Mouse (Mus musculus) MEL (cell line): ENCODE results near the gene Slc35f6. TPM values are rescaled to one million over a fixed set of nuclear protein-coding genes. Genes with fewer than 3 reads are reported as not detected.

Experiments
- DNase-seq: peaks from one replicate; pipeline ENCODE4 v3.0.0; 2011; ENCODE audit warnings: low read depth, low spot score
- H3K27ac ChIP-seq: 2 replicates; pipeline ENCODE4 v1.5.1; 2012; ENCODE audit warnings: low read depth, mild to moderate bottlenecking, control low read depth, low read length, moderate library complexity; ENCODE audit not compliant: control insufficient read depth
- H3K27me3 ChIP-seq, 2 experiments: fragments of 150-350 bp in 1 of 2; sonication (generic) in 1 of 2; 2 replicates each; pipeline ENCODE4 v1.6.1; 2012; ENCODE audit warnings: low read length in 2 of 2, mild to moderate bottlenecking in 2 of 2, improper control_type of control experiment in 1 of 2, moderate library complexity in 1 of 2; ENCODE audit not compliant: insufficient read depth in 2 of 2, control insufficient read depth in 1 of 2
- H3K36me3 ChIP-seq, 2 experiments: 2 replicates each; pipeline ENCODE4 v1.6.1; 2012 to 2014; ENCODE audit warnings: low read length in 2 of 2, improper control_type of control experiment in 1 of 2, inconsistent platforms in 1 of 2, mild to moderate bottlenecking in 1 of 2; ENCODE audit not compliant: insufficient read depth in 2 of 2, control insufficient read depth in 1 of 2
- H3K4me1 ChIP-seq, 2 experiments: fragments of 150-350 bp in 1 of 2; sonication (generic) in 1 of 2; 2 replicates each; pipeline ENCODE4 v1.6.1; 2012; ENCODE audit warnings: low read length in 2 of 2, improper control_type of control experiment in 1 of 2, mild to moderate bottlenecking in 1 of 2; ENCODE audit not compliant: insufficient read depth in 2 of 2, control insufficient read depth in 1 of 2
- H3K4me3 ChIP-seq, 2 experiments: fragments of 150-350 bp in 1 of 2; sonication (generic) in 1 of 2; 2 replicates each; pipeline ENCODE4 v1.5.1; 2012; ENCODE audit warnings: low read depth in 2 of 2, low read length in 2 of 2, mild to moderate bottlenecking in 2 of 2, moderate library complexity in 2 of 2, control low read depth in 1 of 2, improper control_type of control experiment in 1 of 2; ENCODE audit not compliant: control insufficient read depth in 1 of 2, insufficient read depth in 1 of 2
- H3K79me2 ChIP-seq: 2 replicates; pipeline ENCODE4 v1.6.1; 2012; ENCODE audit warnings: mild to moderate bottlenecking, low read length, moderate library complexity; ENCODE audit not compliant: control insufficient read depth, poor library complexity, insufficient read depth
- H3K9ac ChIP-seq: 2 replicates; pipeline ENCODE4 v1.6.1; 2012; ENCODE audit warnings: low read depth, mild to moderate bottlenecking, control low read depth, low read length, moderate library complexity; ENCODE audit not compliant: control insufficient read depth, poor library complexity, severe bottlenecking
- H3K9me3 ChIP-seq: fragments of 150-350 bp; sonication (generic); replicated peaks from 2 replicates; pipeline ENCODE4 v1.6.1; 2012; ENCODE audit warnings: mild to moderate bottlenecking, low read length, improper control_type of control experiment, moderate library complexity; ENCODE audit not compliant: insufficient read depth
- BHLHE40 ChIP-seq: IDR thresholded peaks from 2 replicates; pipeline ENCODE4 v1.6.1; 2012; ENCODE audit warnings: low read depth, mild to moderate bottlenecking, inconsistent platforms, low read length, improper control_type of control experiment, borderline replicate concordance
- CHD1 ChIP-seq: IDR thresholded peaks from 2 replicates; pipeline ENCODE4 v1.6.1; 2012; ENCODE audit warnings: low read depth, mild to moderate bottlenecking, inconsistent platforms, low read length, improper control_type of control experiment
- CHD2 ChIP-seq: IDR thresholded peaks from 2 replicates; pipeline ENCODE4 v1.6.1; 2011; ENCODE audit warnings: low read length, improper control_type of control experiment
- CTCF ChIP-seq, 3 experiments: IDR thresholded peaks in 2 of 3; conservative IDR thresholded peaks in 1 of 3; 2 replicates each; pipeline ENCODE4 v1.5.1; 2011 to 2012; ENCODE audit warnings: low read length in 3 of 3, low read depth in 2 of 3, mild to moderate bottlenecking in 2 of 3, improper control_type of control experiment in 1 of 3, inconsistent platforms in 1 of 3, mixed read lengths in 1 of 3, moderate library complexity in 1 of 3; ENCODE audit not compliant: control insufficient read depth in 1 of 3, insufficient read depth in 1 of 3, poor library complexity in 1 of 3, severe bottlenecking in 1 of 3
- E2F4 ChIP-seq: IDR thresholded peaks from 2 replicates; pipeline ENCODE4 v1.6.1; 2011; ENCODE audit warnings: low read depth, low read length, improper control_type of control experiment, borderline replicate concordance
- ELF1 ChIP-seq: IDR thresholded peaks from 2 replicates; pipeline ENCODE4 v1.6.1; 2014; ENCODE audit warnings: low read depth, mild to moderate bottlenecking, inconsistent platforms, low read length, improper control_type of control experiment, moderate library complexity
- EP300 ChIP-seq, 2 experiments: IDR thresholded peaks; 2 replicates each; pipeline ENCODE4 v1.6.1; 2011; ENCODE audit warnings: improper control_type of control experiment in 2 of 2, low read length in 2 of 2, low read depth in 1 of 2, mild to moderate bottlenecking in 1 of 2
- ETS1 ChIP-seq: IDR thresholded peaks from 2 replicates; pipeline ENCODE4 v1.6.1; 2012; ENCODE audit warnings: low read depth, mild to moderate bottlenecking, inconsistent platforms, low read length, improper control_type of control experiment, moderate library complexity
- HCFC1 ChIP-seq: IDR thresholded peaks from 2 replicates; pipeline ENCODE4 v1.6.1; 2012; ENCODE audit warnings: low read depth, mild to moderate bottlenecking, inconsistent platforms, low read length, improper control_type of control experiment, moderate library complexity
- JUND ChIP-seq: IDR thresholded peaks from 2 replicates; pipeline ENCODE4 v1.6.1; 2011; ENCODE audit warnings: low read depth, mild to moderate bottlenecking, improper control_type of control experiment, low read length
- MAFK ChIP-seq: IDR thresholded peaks from 2 replicates; pipeline ENCODE4 v1.6.1; 2011; ENCODE audit warnings: low read depth, mild to moderate bottlenecking, low read length, improper control_type of control experiment, borderline replicate concordance
- MAX ChIP-seq: IDR thresholded peaks from 2 replicates; pipeline ENCODE4 v1.6.1; 2011; ENCODE audit warnings: low read length, improper control_type of control experiment
- MAZ ChIP-seq: IDR thresholded peaks from 2 replicates; pipeline ENCODE4 v1.6.1; 2012; ENCODE audit warnings: low read depth, mild to moderate bottlenecking, inconsistent platforms, low read length, improper control_type of control experiment
- MEF2A ChIP-seq: IDR thresholded peaks from 2 replicates; pipeline ENCODE4 v1.6.1; 2014; ENCODE audit warnings: low read depth, mild to moderate bottlenecking, inconsistent platforms, low read length, improper control_type of control experiment; ENCODE audit not compliant: poor library complexity, insufficient replicate concordance, severe bottlenecking; ENCODE audit errors: extremely low read depth
- MYB ChIP-seq: IDR thresholded peaks from 2 replicates; pipeline ENCODE4 v1.6.1; 2011; ENCODE audit warnings: mild to moderate bottlenecking, low read depth, low read length, improper control_type of control experiment
- NELFE ChIP-seq: IDR thresholded peaks from 2 replicates; pipeline ENCODE4 v1.6.1; 2011; ENCODE audit warnings: low read depth, low read length, improper control_type of control experiment
- NRF1 ChIP-seq: IDR thresholded peaks from 2 replicates; pipeline ENCODE4 v1.6.1; 2014; ENCODE audit warnings: low read depth, mild to moderate bottlenecking, inconsistent platforms, low read length, improper control_type of control experiment, moderate library complexity; ENCODE audit not compliant: poor library complexity, insufficient read depth, severe bottlenecking
- POLR2A ChIP-seq, 2 experiments: IDR thresholded peaks; 2 replicates each; pipeline ENCODE4 v1.6.1; 2011 to 2012; ENCODE audit warnings: low read length in 2 of 2, mild to moderate bottlenecking in 2 of 2, control low read depth in 1 of 2, improper control_type of control experiment in 1 of 2, low read depth in 1 of 2, moderate library complexity in 1 of 2; ENCODE audit not compliant: control insufficient read depth in 1 of 2, insufficient read depth in 1 of 2, poor library complexity in 1 of 2
- POLR2AphosphoS2 ChIP-seq: IDR thresholded peaks from 2 replicates; pipeline ENCODE4 v1.6.1; 2011; ENCODE audit warnings: low read length, improper control_type of control experiment
- POLR2AphosphoS5 ChIP-seq: IDR thresholded peaks from 2 replicates; pipeline ENCODE4 v1.6.1; 2012; ENCODE audit warnings: low read depth, borderline replicate concordance, mild to moderate bottlenecking, inconsistent platforms, low read length, moderate library complexity, mixed read lengths
- RCOR1 ChIP-seq: IDR thresholded peaks from 2 replicates; pipeline ENCODE4 v1.6.1; 2012; ENCODE audit warnings: low read depth, mild to moderate bottlenecking, inconsistent platforms, low read length, improper control_type of control experiment
- SIN3A ChIP-seq: IDR thresholded peaks from 2 replicates; pipeline ENCODE4 v1.6.1; 2012; ENCODE audit warnings: low read length, improper control_type of control experiment, inconsistent platforms
- TBP ChIP-seq: IDR thresholded peaks from 2 replicates; pipeline ENCODE4 v1.8.0; 2011; ENCODE audit warnings: low read depth, low read length, improper control_type of control experiment
- TCF12 ChIP-seq: IDR thresholded peaks from 2 replicates; pipeline ENCODE4 v1.6.1; 2014; ENCODE audit warnings: low read depth, mild to moderate bottlenecking, inconsistent platforms, low read length, improper control_type of control experiment, moderate library complexity
- USF2 ChIP-seq, 2 experiments: IDR thresholded peaks; 2 replicates each; pipeline ENCODE4 v1.6.1; 2011 to 2012; ENCODE audit warnings: improper control_type of control experiment in 2 of 2, low read length in 2 of 2, borderline replicate concordance in 1 of 2, inconsistent platforms in 1 of 2, low read depth in 1 of 2, mild to moderate bottlenecking in 1 of 2; ENCODE audit not compliant: insufficient read depth in 1 of 2
- ZKSCAN1 ChIP-seq: IDR thresholded peaks from 2 replicates; pipeline ENCODE4 v1.6.1; 2012; ENCODE audit warnings: low read depth, mild to moderate bottlenecking, inconsistent platforms, low read length, improper control_type of control experiment, moderate library complexity
- ZMIZ1 ChIP-seq: IDR thresholded peaks from 2 replicates; pipeline ENCODE4 v1.6.1; 2012; ENCODE audit warnings: low read depth, mild to moderate bottlenecking, inconsistent platforms, low read length, improper control_type of control experiment, moderate library complexity
- ZNF384 ChIP-seq: IDR thresholded peaks from 2 replicates; pipeline ENCODE4 v1.6.1; 2012; ENCODE audit warnings: low read depth, mild to moderate bottlenecking, inconsistent platforms, low read length, improper control_type of control experiment
- polyA plus RNA-seq, 2 experiments: library from polyadenylated mRNA; stranded (reverse) in 1 of 2; unstranded in 1 of 2; fragments of >175 nt in 1 of 2; fragments of >200 nt in 1 of 2; gene quantifications; 2 replicates each; pipeline versions ENCODE4 v1.2.1 to v1.2.4; 2012; ENCODE audit warnings: low replicate concordance in 2 of 2, low read depth in 1 of 2; ENCODE audit not compliant: insufficient read length in 2 of 2, insufficient read depth in 1 of 2, missing spikeins in 1 of 2
- total RNA-seq: library from RNA; depleted of rRNA; stranded (reverse); fragments of 300-350 nt; gene quantifications from 2 replicates; pipeline ENCODE4 v1.2.3, GENCODE M21; 2012

Gene Slc35f6
- total and polyA plus RNA-seq, 3 experiments = 18.0 to 32.4 TPM; not detected in 1

DNA sequence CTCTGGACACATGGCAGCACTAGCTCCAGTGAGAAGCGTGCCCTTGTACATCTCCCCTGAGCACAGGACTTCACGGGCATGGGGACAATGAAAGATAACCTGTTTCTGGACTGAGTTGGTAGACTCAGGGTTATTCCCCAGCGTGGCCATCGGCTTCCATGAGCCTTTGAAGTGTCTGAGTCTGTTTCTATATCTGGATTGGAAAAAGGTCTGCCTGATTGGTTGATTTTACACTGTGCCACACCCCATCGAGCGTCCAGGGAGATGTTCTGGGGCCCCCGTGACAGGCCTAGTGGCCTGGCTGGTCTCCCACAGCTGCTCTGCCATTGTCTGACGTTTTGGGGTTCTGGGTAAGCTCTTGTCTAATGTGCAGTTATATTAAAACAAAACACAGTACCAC, 7.3 kb downstream of the Slc35f6 start:
- H3K27ac ChIP-seq = no peak overlapping the region
- H3K4me1 ChIP-seq = no peaks in the 10 kb centered on the region

DNA sequence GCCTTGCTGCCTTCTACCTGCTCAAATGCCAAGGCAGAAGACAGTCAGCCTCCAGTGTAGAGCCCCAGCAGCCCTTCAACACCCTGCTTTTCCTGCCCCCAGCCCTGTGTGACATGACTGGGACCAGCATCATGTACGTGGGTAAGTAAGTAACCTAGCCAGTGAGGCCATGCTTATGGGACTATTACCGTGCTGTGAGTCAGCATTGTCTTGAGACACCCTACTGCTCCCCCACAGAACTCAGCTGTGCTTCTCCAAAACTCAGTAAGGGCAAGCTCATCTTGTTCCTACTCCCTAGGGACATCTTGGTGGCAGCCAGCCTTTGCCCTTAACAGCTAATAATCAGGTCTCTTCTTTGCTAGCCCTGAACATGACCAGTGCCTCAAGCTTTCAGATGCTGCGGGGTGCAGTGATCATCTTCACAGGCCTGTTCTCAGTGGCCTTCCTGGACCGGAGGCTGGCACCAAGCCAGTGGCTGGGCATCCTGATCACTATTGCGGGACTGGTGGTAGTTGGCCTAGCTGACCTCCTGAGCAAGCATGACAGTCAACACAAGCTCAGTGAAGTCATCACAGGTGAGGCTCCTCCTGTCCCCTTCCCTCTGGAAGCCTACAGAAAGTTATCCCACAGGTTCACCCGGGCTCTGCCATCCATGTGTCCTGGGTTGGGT, 7.9 kb downstream of the Slc35f6 start:
- H3K27me3 ChIP-seq = no peaks in the 10 kb centered on the region
- no peak for TF ChIP-seq MYB
- no peak for TF ChIP-seq JUND
- no peak for TF ChIP-seq CTCF (IDR thresholded peaks at IDR 0.05 in 2 of 3, conservative IDR thresholded peaks at IDR 0.05 in 1 of 3; ENCODE audit: control insufficient read depth in 1 of 3, insufficient read depth in 1 of 3, low read depth in 2 of 3, low read length in 3 of 3, poor library complexity in 1 of 3, severe bottlenecking in 1 of 3)
- no peak for TF ChIP-seq ETS1
- TF ChIP-seq ZKSCAN1 = no peak
- TF ChIP-seq BHLHE40 = no peak
- no peak for TF ChIP-seq RCOR1
- no peak for TF ChIP-seq TBP
- TF ChIP-seq SIN3A = no peak
- TF ChIP-seq ZNF384 = no peak
- no peak for TF ChIP-seq E2F4
- TF ChIP-seq USF2 (IDR thresholded peaks at IDR 0.05; ENCODE audit: borderline replicate concordance in 1 of 2, insufficient read depth in 1 of 2, low read depth in 1 of 2, low read length in 2 of 2) = no peak
- TF ChIP-seq MAX = no peak
- TF ChIP-seq MAZ = no peak
- no peak for TF ChIP-seq MAFK
- no peak for TF ChIP-seq CHD1
- TF ChIP-seq HCFC1 = no peak
- TF ChIP-seq CHD2 = no peak
- TF ChIP-seq ZMIZ1 = no peak
- no peaks in the 10 kb centered on the region for H3K9me3 ChIP-seq
- H3K27ac ChIP-seq = no peak overlapping the region
- no peak for DNase-seq
- no peak overlapping the region for H3K4me3 ChIP-seq
- no peaks in the 10 kb centered on the region for H3K4me1 ChIP-seq
- H3K36me3 ChIP-seq = no peaks in the 10 kb centered on the region
- H3K9ac ChIP-seq = no peak overlapping the region
- H3K79me2 ChIP-seq = no peaks in the 10 kb centered on the region

More for the DNA sequence above, 7.3 kb downstream of the Slc35f6 start:
- Histone ChIP-seq H3K9me3 (no peaks in the 10 kb centered on the region), H3K27me3 (no peaks in the 10 kb centered on the region), H3K9ac (no peak overlapping the region), H3K79me2 (no peaks in the 10 kb centered on the region), H3K4me3 (no peak overlapping the region), H3K36me3 (no peaks in the 10 kb centered on the region)
- no peak for DNase-seq
- no peak for TF ChIP-seq CHD2
- TF ChIP-seq EP300 (IDR thresholded peaks at IDR 0.05; ENCODE audit: low read depth in 1 of 2, low read length in 2 of 2) = no peak
- TF ChIP-seq MEF2A = no peak
- TF ChIP-seq BHLHE40 = no peak
- TF ChIP-seq NRF1 = no peak
- no peak for TF ChIP-seq ELF1
- TF ChIP-seq NELFE = no peak
- TF ChIP-seq MAX = no peak
- TF ChIP-seq TCF12 = no peak
- no peak for TF ChIP-seq POLR2AphosphoS5
- TF ChIP-seq POLR2AphosphoS2 = no peak
- no peak for TF ChIP-seq TBP
- no peak for TF ChIP-seq HCFC1
- no peak for TF ChIP-seq JUND
- TF ChIP-seq POLR2A (IDR thresholded peaks at IDR 0.05; ENCODE audit: control insufficient read depth in 1 of 2, insufficient read depth in 1 of 2, low read depth in 1 of 2, low read length in 2 of 2, poor library complexity in 1 of 2) = no peak
- no peak for TF ChIP-seq E2F4
